Mouse (Mus musculus): ENCODE measurements at regions not wholly inside any gene's neighbourhood (a gene's known extent, or its start where the extent isn't known, plus 50 kb on each side); places are given as distances from the start of the nearest gene placed in this dataset.
"Not testable (repeated sequence)": the region's sequence is repeated elsewhere in the genome, so short reads cannot be mapped to it uniquely, and the experiment has no call there.

DNA sequence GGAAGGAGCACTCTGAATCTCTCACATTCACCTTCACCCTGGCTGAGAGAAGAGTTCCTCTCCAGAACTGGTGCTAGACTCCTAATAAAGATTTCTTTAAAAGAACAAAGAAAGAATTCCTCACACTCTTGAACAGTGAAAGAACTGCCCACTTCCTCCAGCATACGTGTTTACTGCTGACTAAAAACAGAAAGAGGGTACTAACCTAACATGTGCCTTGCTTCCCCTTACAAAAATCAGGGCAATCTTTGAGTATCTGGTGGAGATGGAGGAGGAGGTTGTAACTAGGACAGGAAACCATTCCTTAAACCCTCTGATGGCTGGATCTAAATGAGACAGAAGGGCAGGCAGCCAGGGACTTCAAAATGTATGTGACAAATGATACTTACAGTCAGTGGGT, 719.1 kb upstream of the Zfp386 start:
- no peak for ATAC-seq (ENCODE audit: low read depth)
- H3K27ac ChIP-seq (ENCODE audit: low read length) = no peak overlapping the region
- no peak overlapping the region for H3K9ac ChIP-seq (ENCODE audit: low read length)
- H3K4me3 ChIP-seq (ENCODE audit: low read length) = no peak overlapping the region
- H3K4me2 ChIP-seq (ENCODE audit: low read depth, low read length) = no peak overlapping the region
- WGBS = 33% methylated on average over 1 of the region's 1 CpGs
- H3K36me3 ChIP-seq (ENCODE audit: control insufficient read depth, insufficient read depth, low read length) = no peaks in the 10 kb centered on the region
- no peaks in the 10 kb centered on the region for H3K4me1 ChIP-seq (replicated peaks; ENCODE audit: control insufficient read depth, insufficient read depth, low read length)
- no peaks in the 10 kb centered on the region for H3K27me3 ChIP-seq (ENCODE audit: control insufficient read depth, insufficient read depth, low read depth, low read length)
- no peaks in the 10 kb centered on the region; the same call in none of the 2 replicates for H3K9me3 ChIP-seq (ENCODE audit: control insufficient read depth, low read length)

GRCm38 (mm10) chr12:115334770-115335169, 712.8 kb upstream of the Zfp386 start:
- H3K27me3 ChIP-seq (ENCODE audit: control insufficient read depth, insufficient read depth, low read depth, low read length); ATAC-seq (ENCODE audit: low read depth): not testable (repeated sequence)
- WGBS = 59% methylated on average over 2 of the region's 3 CpGs

DNA sequence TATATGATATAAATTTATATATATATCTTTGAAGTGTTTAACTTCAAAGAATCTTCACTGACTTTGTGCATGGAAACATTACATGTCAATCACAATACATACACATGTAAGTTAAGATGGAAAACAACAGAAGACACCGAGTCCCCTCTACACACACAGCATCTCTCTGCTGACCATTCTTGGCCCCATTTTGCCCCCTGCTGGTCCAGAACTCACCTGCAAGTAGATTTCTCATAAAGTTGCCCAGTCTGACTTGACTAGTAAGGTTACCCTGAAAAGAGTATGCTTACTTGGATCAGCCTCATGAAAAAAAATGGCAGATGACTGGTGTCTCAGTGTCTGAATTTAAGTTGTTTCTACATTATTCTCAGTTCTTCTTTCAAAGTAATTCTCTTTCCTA, 710.9 kb upstream of the Zfp386 start:
- Histone ChIP-seq H3K27me3 (ENCODE audit: control insufficient read depth, insufficient read depth, low read depth, low read length) (no peaks in the 10 kb centered on the region), H3K4me1 (replicated peaks; ENCODE audit: control insufficient read depth, insufficient read depth, low read length) (no peaks in the 10 kb centered on the region), H3K9me3 (ENCODE audit: control insufficient read depth, low read length) (no peaks in the 10 kb centered on the region), H3K27ac (ENCODE audit: low read length) (no peak overlapping the region), H3K9ac (ENCODE audit: low read length) (no peak overlapping the region), H3K36me3 (ENCODE audit: control insufficient read depth, insufficient read depth, low read length) (no peaks in the 10 kb centered on the region), H3K4me2 (ENCODE audit: low read depth, low read length) (no peak overlapping the region), H3K4me3 (ENCODE audit: low read length) (no peak overlapping the region)
- ATAC-seq (ENCODE audit: low read depth) = no peak
- WGBS = 67% methylated on average over 1 of the region's 1 CpGs

More at GRCm38 (mm10) chr12:115334770-115335169, 712.8 kb upstream of the Zfp386 start:
- not testable (repeated sequence) for H3K4me3 ChIP-seq (ENCODE audit: low read length); H3K4me2 ChIP-seq (ENCODE audit: low read depth, low read length); H3K9ac ChIP-seq (ENCODE audit: low read length); H3K9me3 ChIP-seq (ENCODE audit: control insufficient read depth, low read length); H3K36me3 ChIP-seq (ENCODE audit: control insufficient read depth, insufficient read depth, low read length); H3K4me1 ChIP-seq (replicated peaks; ENCODE audit: control insufficient read depth, insufficient read depth, low read length); H3K27ac ChIP-seq (ENCODE audit: low read length)

DNA sequence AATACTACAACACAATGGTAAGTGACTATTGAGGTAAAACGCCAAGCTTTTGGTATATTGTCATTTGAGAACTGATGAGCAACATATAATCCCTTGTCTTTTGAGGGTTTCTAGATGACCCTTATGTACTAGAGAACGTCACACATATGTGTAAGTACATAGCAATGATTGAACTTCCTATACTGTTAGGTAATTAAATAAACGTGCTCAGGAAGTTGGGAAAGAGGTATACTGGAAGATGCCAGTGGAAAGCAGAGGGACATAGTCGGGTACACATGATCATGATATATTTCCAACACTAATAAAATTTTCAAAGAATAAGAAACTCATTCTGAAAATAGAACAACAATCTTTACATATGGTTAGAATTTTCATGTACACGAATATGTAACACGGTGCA, 701.4 kb upstream of the Zfp386 start:
- ATAC-seq (ENCODE audit: low read depth); H3K27ac ChIP-seq (ENCODE audit: low read length); H3K36me3 ChIP-seq (ENCODE audit: control insufficient read depth, insufficient read depth, low read length); H3K4me1 ChIP-seq (replicated peaks; ENCODE audit: control insufficient read depth, insufficient read depth, low read length); H3K9ac ChIP-seq (ENCODE audit: low read length); H3K27me3 ChIP-seq (ENCODE audit: control insufficient read depth, insufficient read depth, low read depth, low read length); H3K4me2 ChIP-seq (ENCODE audit: low read depth, low read length); H3K9me3 ChIP-seq (ENCODE audit: control insufficient read depth, low read length); H3K4me3 ChIP-seq (ENCODE audit: low read length): not testable (repeated sequence)
- 40% methylated on average over 2 of the region's 6 CpGs for WGBS

GRCm38 (mm10) chr12:115359050-115359449, 688.5 kb upstream of the Zfp386 start:
- not testable (repeated sequence) for H3K4me3 ChIP-seq (ENCODE audit: low read length); H3K36me3 ChIP-seq (ENCODE audit: control insufficient read depth, insufficient read depth, low read length); H3K9me3 ChIP-seq (ENCODE audit: control insufficient read depth, low read length); H3K27me3 ChIP-seq (ENCODE audit: control insufficient read depth, insufficient read depth, low read depth, low read length); ATAC-seq (ENCODE audit: low read depth); H3K27ac ChIP-seq (ENCODE audit: low read length); H3K9ac ChIP-seq (ENCODE audit: low read length); H3K4me2 ChIP-seq (ENCODE audit: low read depth, low read length); H3K4me1 ChIP-seq (replicated peaks; ENCODE audit: control insufficient read depth, insufficient read depth, low read length)
- 39% methylated on average over 2 of the region's 2 CpGs for WGBS

DNA sequence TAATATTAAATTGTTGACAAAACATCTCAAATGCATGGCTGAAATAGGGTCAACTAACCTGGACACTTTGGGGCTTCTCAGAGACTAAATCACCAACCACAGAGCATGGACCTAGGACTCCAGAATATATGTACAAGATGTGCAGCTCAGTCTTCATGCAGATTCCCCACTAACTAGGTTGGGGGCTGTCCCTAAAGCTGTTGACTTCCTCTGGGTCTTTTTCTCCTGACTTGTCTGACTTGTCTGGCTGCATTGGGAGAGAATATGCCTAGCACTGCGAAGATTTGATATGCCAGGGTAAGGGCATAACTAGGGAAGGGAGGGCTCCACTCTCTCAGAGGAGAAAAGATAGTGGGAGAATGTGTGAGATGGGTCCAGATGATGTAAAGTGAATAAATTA, 681.9 kb upstream of the Zfp386 start:
- H3K9ac ChIP-seq (ENCODE audit: low read length); H3K27ac ChIP-seq (ENCODE audit: low read length); H3K4me1 ChIP-seq (replicated peaks; ENCODE audit: control insufficient read depth, insufficient read depth, low read length); H3K4me2 ChIP-seq (ENCODE audit: low read depth, low read length); H3K36me3 ChIP-seq (ENCODE audit: control insufficient read depth, insufficient read depth, low read length); H3K4me3 ChIP-seq (ENCODE audit: low read length); ATAC-seq (ENCODE audit: low read depth); H3K9me3 ChIP-seq (ENCODE audit: control insufficient read depth, low read length); H3K27me3 ChIP-seq (ENCODE audit: control insufficient read depth, insufficient read depth, low read depth, low read length): not testable (repeated sequence)
- WGBS = 20% methylated on average over 1 of the region's 1 CpGs

DNA sequence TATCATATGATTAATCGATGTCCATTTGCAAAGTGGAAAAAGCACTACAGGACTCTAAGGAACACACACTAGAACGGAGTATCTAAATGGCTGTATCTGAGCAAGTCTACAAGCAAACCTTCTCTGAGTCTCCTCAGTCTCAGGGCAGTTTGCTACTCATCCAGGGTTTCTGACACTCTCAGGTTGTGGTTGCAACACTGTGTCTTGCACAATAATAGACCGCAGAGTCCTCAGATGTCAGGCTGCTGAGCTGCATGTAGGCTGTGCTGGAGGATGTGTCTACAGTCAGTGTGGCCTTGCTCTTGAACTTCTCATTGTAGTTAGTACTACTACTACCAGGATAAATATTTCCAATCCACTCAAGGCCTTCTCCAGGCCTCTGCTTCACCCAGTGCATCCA, 675.7 kb upstream of the Zfp386 start:
- H3K27me3 ChIP-seq (ENCODE audit: control insufficient read depth, insufficient read depth, low read depth, low read length); H3K36me3 ChIP-seq (ENCODE audit: control insufficient read depth, insufficient read depth, low read length); H3K4me3 ChIP-seq (ENCODE audit: low read length); H3K27ac ChIP-seq (ENCODE audit: low read length); H3K4me1 ChIP-seq (replicated peaks; ENCODE audit: control insufficient read depth, insufficient read depth, low read length); H3K9me3 ChIP-seq (ENCODE audit: control insufficient read depth, low read length); H3K9ac ChIP-seq (ENCODE audit: low read length); ATAC-seq (ENCODE audit: low read depth); H3K4me2 ChIP-seq (ENCODE audit: low read depth, low read length): not testable (repeated sequence)
- 66% methylated on average over 3 of the region's 3 CpGs for WGBS

DNA sequence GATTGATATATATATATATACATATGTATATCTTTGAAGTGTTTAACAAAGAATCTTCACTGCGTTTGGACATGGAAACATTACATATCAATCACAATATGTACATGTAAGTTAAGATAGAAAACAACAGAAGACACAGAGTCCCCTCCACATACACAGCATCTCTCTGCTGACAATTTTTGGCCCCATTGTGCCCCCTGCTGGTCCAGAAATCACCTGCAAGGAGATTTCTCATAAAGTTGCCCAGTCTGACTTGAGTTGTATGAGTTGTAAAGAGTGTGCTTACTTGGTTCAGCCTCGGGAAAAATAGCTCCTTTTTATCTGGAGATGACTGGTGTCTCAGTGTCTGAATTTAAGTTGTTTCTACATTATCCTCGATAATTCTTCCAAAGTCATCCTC, 674.5 kb upstream of the Zfp386 start:
- not testable (repeated sequence) for H3K9me3 ChIP-seq (ENCODE audit: control insufficient read depth, low read length); H3K27me3 ChIP-seq (ENCODE audit: control insufficient read depth, insufficient read depth, low read depth, low read length); H3K4me1 ChIP-seq (replicated peaks; ENCODE audit: control insufficient read depth, insufficient read depth, low read length); H3K36me3 ChIP-seq (ENCODE audit: control insufficient read depth, insufficient read depth, low read length); H3K9ac ChIP-seq (ENCODE audit: low read length); H3K27ac ChIP-seq (ENCODE audit: low read length); H3K4me3 ChIP-seq (ENCODE audit: low read length); ATAC-seq (ENCODE audit: low read depth); H3K4me2 ChIP-seq (ENCODE audit: low read depth, low read length)
- WGBS = 53% methylated on average over 3 of the region's 3 CpGs

DNA sequence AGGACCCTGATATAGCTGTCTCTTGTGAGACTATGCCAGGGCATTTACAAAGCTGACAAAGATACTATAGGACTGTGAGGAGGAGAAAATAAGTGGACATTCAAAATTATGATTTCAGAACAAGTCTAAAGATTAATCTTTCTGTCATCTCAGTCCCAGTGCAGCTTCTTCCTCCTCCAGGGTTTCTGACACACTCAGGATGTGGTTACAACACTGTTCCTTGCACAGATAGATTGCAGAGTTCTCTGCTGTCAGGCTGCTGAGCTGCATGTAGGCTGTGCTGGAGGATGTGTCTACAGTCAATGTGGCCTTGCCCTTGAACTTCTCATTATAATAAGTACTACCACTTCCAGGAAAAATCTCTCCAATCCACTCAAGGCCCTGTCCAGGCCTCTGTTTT, 661.0 kb upstream of the Zfp386 start:
- H3K9me3 ChIP-seq (ENCODE audit: control insufficient read depth, low read length); H3K9ac ChIP-seq (ENCODE audit: low read length); H3K4me3 ChIP-seq (ENCODE audit: low read length); H3K27ac ChIP-seq (ENCODE audit: low read length); H3K27me3 ChIP-seq (ENCODE audit: control insufficient read depth, insufficient read depth, low read depth, low read length); H3K4me2 ChIP-seq (ENCODE audit: low read depth, low read length); ATAC-seq (ENCODE audit: low read depth); H3K4me1 ChIP-seq (replicated peaks; ENCODE audit: control insufficient read depth, insufficient read depth, low read length); H3K36me3 ChIP-seq (ENCODE audit: control insufficient read depth, insufficient read depth, low read length): not testable (repeated sequence)

- H3K27me3 ChIP-seq (ENCODE audit: control insufficient read depth, insufficient read depth, low read depth, low read length) = no peaks in the 10 kb centered on the region
- no peak overlapping the region for H3K4me3 ChIP-seq (ENCODE audit: low read length)
- no peak overlapping the region for H3K9ac ChIP-seq (ENCODE audit: low read length)
- WGBS = 32% methylated on average over 1 of the region's 1 CpGs
- no peaks in the 10 kb centered on the region for H3K36me3 ChIP-seq (ENCODE audit: control insufficient read depth, insufficient read depth, low read length)
- H3K4me2 ChIP-seq (ENCODE audit: low read depth, low read length) = no peak overlapping the region
- no peak for ATAC-seq (ENCODE audit: low read depth)
- no peaks in the 10 kb centered on the region for H3K4me1 ChIP-seq (replicated peaks; ENCODE audit: control insufficient read depth, insufficient read depth, low read length)
- no peak overlapping the region for H3K27ac ChIP-seq (ENCODE audit: low read length)
- no peaks in the 10 kb centered on the region for H3K9me3 ChIP-seq (ENCODE audit: control insufficient read depth, low read length)
Measured at GRCm38 (mm10) chr12:115404116-115404515, 643.4 kb upstream of the Zfp386 start.
